Mouse (Mus musculus) myocyte (in vitro differentiated cells): ENCODE data around the gene Oxt.

Source experiments
- CEBPB ChIP-seq: IDR thresholded peaks from 2 replicates; pipeline ENCODE4 v1.6.1; 2011; ENCODE audit warnings: mild to moderate bottlenecking, moderate library complexity; ENCODE audit not compliant: poor library complexity, insufficient read depth, severe bottlenecking
- E2F4 ChIP-seq: IDR thresholded peaks from one replicate; pipeline ENCODE4 v1.6.1; 2011; ENCODE audit warnings: mild to moderate bottlenecking, control low read depth, moderate library complexity; ENCODE audit not compliant: insufficient read depth
- MAX ChIP-seq: IDR thresholded peaks from one replicate; pipeline ENCODE4 v1.6.1; 2011; ENCODE audit warnings: low read depth, mild to moderate bottlenecking, control low read depth
- MYOG ChIP-seq, 3 experiments: IDR thresholded peaks; one replicate each; pipeline ENCODE4 v1.6.1; 2011; ENCODE audit warnings: control low read depth in 2 of 3, low read depth in 2 of 3, mild to moderate bottlenecking in 2 of 3; ENCODE audit not compliant: insufficient read length in 2 of 3, control insufficient read depth in 1 of 3, insufficient read depth in 1 of 3
- POLR2A ChIP-seq: IDR thresholded peaks from one replicate; pipeline ENCODE4 v1.6.1; 2011; ENCODE audit warnings: low read depth, mild to moderate bottlenecking, control low read depth, moderate library complexity; ENCODE audit not compliant: insufficient read length
- TCF12 ChIP-seq: IDR thresholded peaks from one replicate; pipeline ENCODE4 v1.6.1; 2011; ENCODE audit warnings: mild to moderate bottlenecking, control low read depth; ENCODE audit not compliant: poor library complexity, insufficient read depth, severe bottlenecking
- TCF3 ChIP-seq: IDR thresholded peaks from one replicate; pipeline ENCODE4 v1.6.1; 2011; ENCODE audit warnings: low read depth, control low read depth; ENCODE audit not compliant: insufficient read length

GRCm38 (mm10) chr2:130563212-130564055 lies 12.5 kb upstream of the Oxt start, which contains the start of gene Mrps26:
- TF ChIP-seq MYOG (IDR thresholded peaks at IDR 0.05; ENCODE audit: control insufficient read depth in 1 of 3, insufficient read depth in 1 of 3, insufficient read length in 2 of 3, low read depth in 2 of 3) (peak in 1 of 3 experiments; percentile 2), POLR2A (peak; percentile 90), TCF3 (no peak), CEBPB (no peak), TCF12 (no peak), E2F4 (no peak), MAX (no peak)
